Mouse (Mus musculus) G1E (cell line): ENCODE measurements around the gene Wnt10b. TPM values are rescaled to one million over a fixed set of nuclear protein-coding genes. Genes with fewer than 3 reads are reported as not detected.

Experiments used
- ATAC-seq: 2 replicates; pipeline ENCODE4 v1.8.0; 2016; ENCODE audit warnings: mild to moderate bottlenecking; ENCODE audit not compliant: insufficient number of reproducible peaks, poor library complexity, low FRiP score, severe bottlenecking; ENCODE audit errors: extremely low read depth
- DNase-seq: peaks from one replicate; pipeline ENCODE4 v3.0.0; 2012; ENCODE audit warnings: low spot score
- H3K27me3 ChIP-seq: 2 replicates; pipeline ENCODE4 v1.6.1; 2012; ENCODE audit warnings: mild to moderate bottlenecking, low read length, inconsistent platforms; ENCODE audit not compliant: insufficient read depth
- H3K36me3 ChIP-seq: replicated peaks from 2 replicates; pipeline ENCODE3; 2012; ENCODE audit warnings: mild to moderate bottlenecking, inconsistent platforms
- H3K4me1 ChIP-seq: 2 replicates; pipeline ENCODE4 v1.6.1; 2012; ENCODE audit warnings: low read depth, low read length, inconsistent platforms, mixed read lengths; ENCODE audit not compliant: insufficient read depth
- H3K4me3 ChIP-seq: 2 replicates; pipeline ENCODE4 v1.5.1; 2012; ENCODE audit warnings: low read depth, mild to moderate bottlenecking, inconsistent platforms, low read length, moderate library complexity, mixed read lengths
- H3K9me3 ChIP-seq: replicated peaks from 2 replicates; pipeline ENCODE4 v1.6.1; 2012; ENCODE audit warnings: inconsistent platforms
- CTCF ChIP-seq: IDR thresholded peaks from 2 replicates; pipeline ENCODE4 v1.5.1; 2012; ENCODE audit warnings: low read depth, low read length, inconsistent platforms, mixed read lengths
- GATA1 ChIP-seq: IDR thresholded peaks from 2 replicates; pipeline ENCODE4 v1.6.1; 2012; ENCODE audit warnings: borderline replicate concordance, low read length, inconsistent platforms, mixed read lengths
- GATA2 ChIP-seq: IDR thresholded peaks from 2 replicates; pipeline ENCODE4 v1.6.1; 2012; ENCODE audit warnings: low read depth, low read length, inconsistent platforms, borderline replicate concordance
- POLR2AphosphoS5 ChIP-seq: IDR thresholded peaks from 2 replicates; pipeline ENCODE4 v1.6.1; 2012; ENCODE audit warnings: low read depth, low read length, inconsistent platforms; ENCODE audit not compliant: insufficient replicate concordance
- TAL1 ChIP-seq: conservative IDR thresholded peaks from 2 replicates; pipeline ENCODE4 v1.6.1; 2012; ENCODE audit warnings: low read depth, low read length, inconsistent platforms, mixed read lengths
- polyA plus RNA-seq: library from polyadenylated mRNA; stranded (reverse); fragments of >175 nt; gene quantifications from 2 replicates; pipeline ENCODE4 v1.2.3, GENCODE M21; 2012
- total RNA-seq, 2 experiments: library from RNA; stranded (forward) in 1 of 2; stranded (reverse) in 1 of 2; fragments of 200-1000 nt in 1 of 2; fragments of >200 nt in 1 of 2; fragmentation: Nextera tagmentation in 1 of 2; gene quantifications; 2 replicates each; pipeline ENCODE4 v1.2.3; 2014 to 2017

The Wnt10b gene
- total and polyA plus RNA-seq, 3 experiments: 0.05 to 0.27 TPM; not detected in 1

DNA sequence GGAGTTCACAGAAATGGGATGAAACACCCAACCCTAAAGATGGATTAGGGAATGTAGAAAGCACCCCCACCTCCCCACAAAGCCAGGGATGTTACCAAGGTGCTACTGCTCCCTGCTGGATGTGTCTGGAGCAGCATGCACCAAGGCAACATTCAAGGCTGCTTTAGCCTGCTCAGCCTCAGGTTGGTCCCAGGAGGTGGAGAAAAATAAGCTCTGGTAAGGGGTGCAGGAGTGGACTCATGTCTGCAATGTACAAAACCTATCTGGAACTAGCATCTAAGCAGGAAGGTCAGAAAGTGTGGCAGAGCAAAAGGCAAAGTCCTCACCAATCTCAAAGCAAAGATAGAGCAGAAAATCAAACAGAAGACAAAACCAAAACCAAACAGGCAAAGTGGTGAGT lies 40.1 kb downstream of the Wnt10b start:
- H3K27me3 ChIP-seq: no peaks in the 10 kb centered on the region
- ATAC-seq: no peak
- peaks cover 79% of the 10 kb centered on the region for H3K4me1 ChIP-seq
- no peak for TF ChIP-seq GATA2
- no peak for TF ChIP-seq TAL1
- no peak for TF ChIP-seq GATA1
- no peak for TF ChIP-seq CTCF
- no peak for TF ChIP-seq POLR2AphosphoS5
- peaks cover 88% of the 10 kb centered on the region for H3K36me3 ChIP-seq
- no peak overlapping the region for H3K4me3 ChIP-seq
- H3K9me3 ChIP-seq: no peaks in the 10 kb centered on the region
- no peak for DNase-seq

DNA sequence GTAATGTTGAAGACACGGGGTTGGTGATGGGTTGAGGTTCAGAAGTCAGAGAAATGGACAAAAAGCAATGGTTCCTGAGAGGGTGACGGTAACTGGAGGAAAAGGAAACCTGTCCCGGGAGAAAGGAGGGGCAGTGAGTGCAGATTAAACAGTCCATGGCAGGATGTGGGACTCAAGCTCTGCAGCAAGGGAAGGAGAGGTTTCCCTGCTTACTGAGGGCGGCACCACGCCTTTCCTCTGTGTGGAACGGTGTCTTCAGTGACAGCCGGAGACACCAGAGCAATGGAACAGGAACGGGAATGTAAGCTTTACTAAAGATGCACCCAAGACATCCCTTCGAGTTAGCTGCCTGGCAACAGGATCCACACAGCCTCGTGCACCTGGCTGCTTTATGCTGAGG lies 41.4 kb downstream of the Wnt10b start:
- no peak for TF ChIP-seq TAL1
- TF ChIP-seq POLR2AphosphoS5: no peak
- no peak for TF ChIP-seq GATA2
- TF ChIP-seq GATA1: no peak
- no peak for TF ChIP-seq CTCF
- Histone ChIP-seq H3K4me1 (peaks cover 88% of the 10 kb centered on the region), H3K4me3 (no peak overlapping the region), H3K9me3 (no peaks in the 10 kb centered on the region), H3K27me3 (no peaks in the 10 kb centered on the region), H3K36me3 (peaks cover 82% of the 10 kb centered on the region)
- ATAC-seq (no peak), DNase-seq (no peak)

GRCm38 (mm10) chr15:98733976-98734566 lies 43.9 kb downstream of the Wnt10b start:
- TF ChIP-seq TAL1: no peak
- TF ChIP-seq GATA1: no peak
- no peak for TF ChIP-seq CTCF
- Histone ChIP-seq H3K4me1 (peaks cover 80% of the 10 kb centered on the region), H3K27me3 (no peaks in the 10 kb centered on the region), H3K4me3 (no peak overlapping the region; the same call in 1 of the 2 replicates), H3K36me3 (peaks cover 58% of the 10 kb centered on the region), H3K9me3 (no peaks in the 10 kb centered on the region)
- DNase-seq (no peak), ATAC-seq (no peak)

DNA sequence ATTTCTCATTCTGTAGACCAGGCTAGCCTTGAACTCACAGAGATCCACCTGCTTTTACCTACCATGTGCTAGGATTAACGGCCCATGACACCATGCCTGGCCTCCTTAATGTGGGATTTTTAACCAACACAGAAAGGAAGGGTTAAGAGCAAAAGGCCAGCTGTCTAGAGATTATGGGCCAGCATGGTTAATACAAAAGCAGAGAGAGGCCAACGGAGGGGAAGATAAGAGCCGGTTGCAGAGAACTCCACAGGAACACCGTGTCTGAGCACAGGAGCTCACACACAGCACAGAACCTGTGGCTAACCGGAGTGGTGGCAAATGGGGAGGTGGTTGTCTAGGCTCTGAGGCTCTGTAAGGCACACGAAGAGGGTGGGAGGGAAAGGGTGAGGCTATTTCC lies 44.6 kb downstream of the Wnt10b start:
- H3K4me3 ChIP-seq: peak overlapping the region; percentile 41; the same call in 1 of the 2 replicates
- peaks cover 51% of the 10 kb centered on the region for H3K36me3 ChIP-seq
- TF ChIP-seq TAL1 (peak; percentile 46), GATA2 (no peak)
- H3K4me1 ChIP-seq: peaks cover 78% of the 10 kb centered on the region
- ATAC-seq (peak; percentile 74), DNase-seq (peak; percentile 50)
- H3K27me3 ChIP-seq: no peaks in the 10 kb centered on the region
- H3K9me3 ChIP-seq: no peaks in the 10 kb centered on the region

DNA sequence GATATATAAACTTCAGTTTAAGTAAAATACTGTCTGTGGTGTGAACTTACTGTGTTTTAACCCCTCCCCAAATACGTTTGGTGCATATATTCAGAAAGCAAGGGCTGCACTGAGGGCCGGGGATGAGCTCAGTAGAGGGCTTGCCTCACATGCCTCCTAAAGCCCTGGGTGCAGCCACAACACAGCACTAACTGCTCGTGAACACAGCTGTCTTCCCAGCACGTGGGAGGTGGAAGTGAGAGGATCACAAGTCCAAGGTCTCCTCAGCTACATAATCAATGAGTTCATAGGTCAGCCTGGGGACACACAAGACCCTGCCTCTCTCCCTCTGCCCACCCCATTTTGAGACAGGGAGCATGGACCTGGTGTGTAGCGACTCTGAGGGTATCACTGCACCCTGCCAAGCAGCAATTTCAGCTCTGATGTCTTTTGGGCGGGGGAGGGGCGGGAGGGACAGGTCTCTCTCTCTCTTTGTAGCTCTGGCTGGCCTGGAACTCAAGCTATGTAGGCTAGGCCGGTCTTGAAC lies 45.9 kb downstream of the Wnt10b start:
- peaks cover 80% of the 10 kb centered on the region for H3K4me1 ChIP-seq
- TF ChIP-seq POLR2AphosphoS5: no peak
- TF ChIP-seq TAL1: no peak
- no peak for TF ChIP-seq CTCF
- no peak for TF ChIP-seq GATA2
- no peak for TF ChIP-seq GATA1

DNA sequence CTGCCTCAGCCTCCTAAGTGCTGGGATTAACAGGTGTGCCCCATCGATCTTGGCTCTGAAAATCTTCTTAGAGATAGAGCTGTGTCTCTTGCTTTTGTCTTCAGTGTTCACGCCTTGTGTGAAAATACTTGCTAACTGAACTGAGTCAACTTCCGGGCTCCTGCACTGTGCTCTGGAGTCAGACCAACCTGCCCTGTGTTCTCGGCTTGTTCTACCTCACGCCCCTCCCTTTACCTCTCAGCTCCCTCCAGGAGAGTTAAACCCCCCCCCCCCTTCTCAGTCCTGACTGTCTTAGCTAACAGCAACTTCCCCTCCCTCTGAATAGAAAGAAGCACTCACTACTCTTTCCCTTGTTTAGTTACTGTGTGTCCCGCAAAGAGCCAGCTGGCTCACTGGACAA lies 47.2 kb downstream of the Wnt10b start:
- peaks cover 31% of the 10 kb centered on the region for H3K36me3 ChIP-seq
- H3K4me3 ChIP-seq: no peak overlapping the region
- DNase-seq (no peak), ATAC-seq (no peak)
- TF ChIP-seq GATA2 (no peak), GATA1 (no peak), TAL1 (no peak), CTCF (no peak), POLR2AphosphoS5 (no peak)
- H3K4me1 ChIP-seq: peaks cover 80% of the 10 kb centered on the region
- H3K9me3 ChIP-seq: no peaks in the 10 kb centered on the region
- H3K27me3 ChIP-seq: no peaks in the 10 kb centered on the region

More for the DNA sequence above, 45.9 kb downstream of the Wnt10b start:
- peaks cover 39% of the 10 kb centered on the region for H3K36me3 ChIP-seq
- DNase-seq (no peak), ATAC-seq (no peak)
- H3K4me3 ChIP-seq: peak overlapping the region; percentile 5; the same call in 1 of the 2 replicates
- no peaks in the 10 kb centered on the region for H3K9me3 ChIP-seq
- no peaks in the 10 kb centered on the region for H3K27me3 ChIP-seq
